8 mouse cellular contexts compared by ENCODE assay signal in the genomic region with DNA sequence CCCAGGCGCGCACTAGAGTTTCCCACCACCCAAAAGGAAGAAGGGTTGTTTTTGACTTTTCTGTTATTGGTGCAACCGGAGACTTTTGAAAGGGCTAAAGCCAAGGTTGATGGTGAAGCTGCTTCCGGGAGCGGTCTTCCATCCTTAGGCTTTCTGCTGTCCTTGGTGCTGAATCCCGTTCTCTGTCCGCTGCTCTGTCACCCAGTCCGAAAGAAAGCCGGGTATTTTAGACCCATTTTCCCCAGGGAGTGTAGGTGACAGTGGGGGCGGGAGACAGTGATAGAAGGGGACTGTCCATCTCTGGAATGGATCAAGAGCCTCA. TPM values are rescaled to one million over a fixed set of nuclear protein-coding genes. Genes with fewer than 3 reads are reported as not detected.
DNase-seq lines count a peak whose midpoint lies in the region; ATAC-seq and TF ChIP-seq lines count a peak whose summit lies in the region.
"Had no signal": no experiment of that assay in that cellular context is flagged by ENCODE, and none has a peak within 500 bp of the region (broad histone marks: within the 10 kb centered on the region; RNA-seq: fewer than 3 reads in every experiment).

No protein-coding gene starts in this region.

- H3K9me3 ChIP-seq in ES-E14 (ENCODE audit: control insufficient read depth, insufficient read depth, low read depth, low read length) = no peaks in the 10 kb centered on the region
- H3K9me3 ChIP-seq in forebrain, embryonic 10.5 days = no peaks in the 10 kb centered on the region
- H3K9me3 ChIP-seq in intestine, embryonic 14.5 days (ENCODE audit: control insufficient read depth, low read length) = no peaks in the 10 kb centered on the region
- H3K9me3 ChIP-seq in stomach, embryonic 15.5 days = no peaks in the 10 kb centered on the region

- peaks cover 45% of the 10 kb centered on the region for H3K27me3 ChIP-seq in forebrain, embryonic 10.5 days (ENCODE audit: poor library complexity, severe bottlenecking)
- H3K27me3 ChIP-seq in intestine, embryonic 14.5 days (replicated peaks; ENCODE audit: control insufficient read depth, insufficient read depth, low read length) = peaks cover 34% of the 10 kb centered on the region
- peaks cover 27% of the 10 kb centered on the region for H3K27me3 ChIP-seq in stomach, embryonic 15.5 days (replicated peaks)

- peak overlapping the region; percentile 44 to 65 for H3K4me3 ChIP-seq in ES-E14 (ENCODE audit: insufficient read depth in 1 of 2, low read depth in 1 of 2, low read length in 2 of 2, poor library complexity in 1 of 2, severe bottlenecking in 1 of 2)
- peak overlapping the region; percentile 56 for H3K4me3 ChIP-seq in forebrain, embryonic 10.5 days
- H3K4me3 ChIP-seq in intestine, embryonic 14.5 days (ENCODE audit: low read depth, low read length) = no peak overlapping the region
- H3K4me3 ChIP-seq in stomach, embryonic 15.5 days (replicated peaks) = no peak overlapping the region
- H3K4me3 ChIP-seq: erythroblast, embryonic 14.5 days had no signal

- in situ Hi-C loops in ES-E14 (cut with MboI; ENCODE audit: low sequenced_read_pairs in 2 of 2, unreplicated experiment in 2 of 2) = no loop called here

- H3K4me2 ChIP-seq in intestine, embryonic 14.5 days (ENCODE audit: low read length) = peak overlapping the region; percentile 58
- peak overlapping the region; percentile 69 for H3K4me2 ChIP-seq in stomach, embryonic 15.5 days

- no peak for ATAC-seq in intestine, embryonic 14.5 days (replicated peaks; ENCODE audit: low FRiP score, low TSS enrichment, low read depth)
- ATAC-seq in stomach, embryonic 15.5 days (ENCODE audit: insufficient read depth, low FRiP score, low read depth) = no peak

- peak; percentile 79 for DNase-seq in ES-E14 (ENCODE audit: low read depth, low spot score)
- DNase-seq in WW6 (ENCODE audit: low read depth, low spot score) = peak; percentile 31
- DNase-seq in forebrain, embryonic 10.5 days (ENCODE audit: extremely low spot score, low spot score) = peak; percentile 63
- peak; percentile 84 for DNase-seq in intestine, embryonic 14.5 days (ENCODE audit: low spot score)
- peak; percentile 71 for DNase-seq in lung, postnatal 10 days
- no peak for DNase-seq in spleen, adult 18-20 months

- H3K27ac ChIP-seq in ES-E14 (ENCODE audit: insufficient read depth, low read depth, low read length, poor library complexity, severe bottlenecking) = no peak overlapping the region
- no peak overlapping the region for H3K27ac ChIP-seq in forebrain, embryonic 10.5 days
- H3K27ac ChIP-seq in intestine, embryonic 14.5 days (ENCODE audit: low read depth) = no peak overlapping the region
- no peak overlapping the region for H3K27ac ChIP-seq in stomach, embryonic 15.5 days

- H3K9ac ChIP-seq in ES-E14 (ENCODE audit: insufficient read depth, low read depth, low read length, poor library complexity, severe bottlenecking) = no peak overlapping the region
- H3K9ac ChIP-seq in intestine, embryonic 14.5 days (ENCODE audit: low read length) = no peak overlapping the region
- no peak overlapping the region for H3K9ac ChIP-seq in stomach, embryonic 15.5 days

- no peaks in the 10 kb centered on the region for H3K4me1 ChIP-seq in ES-E14 (ENCODE audit: control insufficient read depth in 2 of 2, insufficient read depth in 2 of 2, low read length in 2 of 2, poor library complexity in 1 of 2)
- peaks cover 25% of the 10 kb centered on the region for H3K4me1 ChIP-seq in forebrain, embryonic 10.5 days
- H3K4me1 ChIP-seq in intestine, embryonic 14.5 days (replicated peaks; ENCODE audit: control insufficient read depth, insufficient read depth, low read length) = 0 out of 2 replicates have a peak, but pooled peaks cover 4% of the 10 kb centered on the region
- H3K4me1 ChIP-seq in stomach, embryonic 15.5 days = peaks cover 6% of the 10 kb centered on the region; the same call in 1 of the 2 replicates

- WGBS in forebrain, embryonic 10.5 days = 2% methylated on average over 10 of the region's 10 CpGs
- 4% methylated on average over 10 of the region's 10 CpGs for WGBS in intestine, embryonic 14.5 days
- WGBS in stomach, embryonic 15.5 days = 2% methylated on average over 10 of the region's 10 CpGs

- no peaks in the 10 kb centered on the region for H3K36me3 ChIP-seq in ES-E14 (ENCODE audit: control insufficient read depth, insufficient read depth, low read length, poor library complexity, severe bottlenecking)
- H3K36me3 ChIP-seq in forebrain, embryonic 10.5 days (replicated peaks) = no peaks in the 10 kb centered on the region
- no peaks in the 10 kb centered on the region for H3K36me3 ChIP-seq in intestine, embryonic 14.5 days (ENCODE audit: control insufficient read depth, insufficient read depth, low read length)
- no peaks in the 10 kb centered on the region for H3K36me3 ChIP-seq in stomach, embryonic 15.5 days

TF ChIP-seq in ES-E14, 5 proteins besides CTCF, POLR2A, EP300 and RAD21:
- TF ChIP-seq CHD2 (IDR thresholded peaks at IDR 0.05; ENCODE audit: low read depth, low read length) (no peak), ZNF384 (IDR thresholded peaks at IDR 0.05; ENCODE audit: low read depth, low read length) (no peak), ZC3H11A (IDR thresholded peaks at IDR 0.05; ENCODE audit: borderline replicate concordance, low read depth, low read length) (no peak), HCFC1 (IDR thresholded peaks at IDR 0.05; ENCODE audit: borderline replicate concordance, insufficient read depth, low read length) (no peak), MAFK (IDR thresholded peaks at IDR 0.05; ENCODE audit: insufficient read depth, low read depth, low read length) (no peak)

RNA-seq across cellular contexts. Expression of a gene that starts 0.6 kb away (rescaled TPM):
- 0.11 TPM in 1 of 2 replicates, not detected in the other for total RNA-seq in ES-E14 (2012; rRNA removed)
- polyA plus RNA-seq in forebrain, embryonic 10.5 days (2016; fragmentation: Nextera tagmentation; extraction: Ambion mirVana) = 0.27 and 0.43 TPM in 2 replicates
- 0.20 TPM in 1 of 2 replicates, not detected in the other for polyA plus RNA-seq in intestine, embryonic 14.5 days (2014; fragmentation: Nextera tagmentation; extraction: Ambion mirVana)
- 0.05 and 0.12 TPM in 2 replicates for polyA plus RNA-seq in stomach, embryonic 15.5 days (2015; fragmentation: Nextera tagmentation; extraction: Ambion mirVana)
- polyA plus RNA-seq: erythroblast, embryonic 14.5 days had no signal

Comparison
In these comparisons a context has a peak if more than half of its experiments do, and no peak if none do; other contexts are left out.
1. DNase-seq: peak in ES-E14 (single experiment), WW6 (single experiment), forebrain, embryonic 10.5 days (single experiment), intestine, embryonic 14.5 days (single experiment) and lung, postnatal 10 days (single experiment); none in spleen, adult 18-20 months (0 of 2).
2. H3K4me3 ChIP-seq: peak in ES-E14 (2 of 2) and forebrain, embryonic 10.5 days (single experiment); none in intestine, embryonic 14.5 days (single experiment) and stomach, embryonic 15.5 days (single experiment).